Mouse (Mus musculus) CD4-positive, CD25-positive, alpha-beta regulatory T cell, adult 4 months (primary cell): Measurements from ENCODE around the gene Hps3. TPM values are rescaled to one million over a fixed set of nuclear protein-coding genes. Genes with fewer than 3 reads are reported as not detected.
A peak's percentile ranks its signal among the peaks of the same experiment; 100 is the strongest.
"Not testable (repeated sequence)": the region's sequence is repeated elsewhere in the genome, so short reads cannot be mapped to it uniquely, and the experiment has no call there.

Source experiments
- ATAC-seq: one replicate; pipeline ENCODE4 v1.8.0; 2017
- polyA plus RNA-seq, 2 experiments: library from polyadenylated mRNA; unstranded; fragments of 100-300 nt; shearing (Covaris generic); gene quantifications; one replicate each; pipeline ENCODE4 v1.2.1; 2017

Hps3 gene
- polyA plus RNA-seq, 2 experiments from 2014 or later: 29.4 to 32.5 TPM

GRCm38 (mm10) chr3:20005611-20006010 lies 29.5 kb downstream of the Hps3 start:
- no peak for ATAC-seq

- no peak for ATAC-seq
These were observed 30.7 kb downstream of the Hps3 start for GRCm38 (mm10) chr3:20004422-20004821.

- ATAC-seq: peak; percentile 26
These were observed 32.3 kb downstream of the Hps3 start for GRCm38 (mm10) chr3:20002786-20003185.

- ATAC-seq: no peak
These were observed 34.3 kb downstream of the Hps3 start for GRCm38 (mm10) chr3:20000806-20001205.

- ATAC-seq: no peak
These were observed 35.6 kb downstream of the Hps3 start for GRCm38 (mm10) chr3:19999551-19999950.

- ATAC-seq: no peak
These were observed 42.7 kb downstream of the Hps3 start for GRCm38 (mm10) chr3:19992388-19992787.

- no peak for ATAC-seq
These were observed 45.1 kb downstream of the Hps3 start for GRCm38 (mm10) chr3:19990031-19990430.

GRCm38 (mm10) chr3:19986123-19986522 lies 49.0 kb downstream of the Hps3 start:
- peak; percentile 79 for ATAC-seq

GRCm38 (mm10) chr3:19982846-19983245 lies 52.3 kb downstream of the Hps3 start:
- no peak for ATAC-seq

GRCm38 (mm10) chr3:19981156-19981555 lies 54.0 kb downstream of the Hps3 start:
- ATAC-seq: no peak

GRCm38 (mm10) chr3:19978474-19978873 lies 56.6 kb downstream of the Hps3 start:
- ATAC-seq: no peak

GRCm38 (mm10) chr3:19966072-19966471 lies 69.0 kb downstream of the Hps3 start:
- no peak for ATAC-seq

- ATAC-seq: no peak
These were observed 69.9 kb downstream of the Hps3 start for GRCm38 (mm10) chr3:19965239-19965638.

- no peak for ATAC-seq
These were observed 70.4 kb downstream of the Hps3 start for GRCm38 (mm10) chr3:19964625-19965188.

- no peak for ATAC-seq
These were observed 72.2 kb downstream of the Hps3 start for GRCm38 (mm10) chr3:19962769-19963513.

GRCm38 (mm10) chr3:19961341-19961740 lies 73.8 kb downstream of the Hps3 start:
- ATAC-seq: no peak

GRCm38 (mm10) chr3:19960570-19961114 lies 74.5 kb downstream of the Hps3 start:
- no peak for ATAC-seq

- no peak for ATAC-seq
These were observed 76.1 kb downstream of the Hps3 start for GRCm38 (mm10) chr3:19958983-19959382.

- ATAC-seq: no peak
These were observed 77.1 kb downstream of the Hps3 start for GRCm38 (mm10) chr3:19958031-19958430.

- ATAC-seq: no peak
These were observed 78.2 kb downstream of the Hps3 start, which contains the start of gene Cp for GRCm38 (mm10) chr3:19956885-19957284. TSS of gene Cp (plus strand) at chr3:19957054.

GRCm38 (mm10) chr3:19953865-19954264 lies 81.2 kb downstream of the Hps3 start:
- no peak for ATAC-seq

GRCm38 (mm10) chr3:19953425-19953824 lies 81.7 kb downstream of the Hps3 start:
- no peak for ATAC-seq

GRCm38 (mm10) chr3:19949401-19949800 lies 85.7 kb downstream of the Hps3 start:
- not testable (repeated sequence) for ATAC-seq

- ATAC-seq: no peak
These were observed 86.6 kb downstream of the Hps3 start for GRCm38 (mm10) chr3:19948552-19948951.
